Mouse (Mus musculus): ENCODE results near the gene Olfr1126.
"Not testable (repeated sequence)": the region's sequence is repeated elsewhere in the genome, so short reads cannot be mapped to it uniquely, and the experiment has no call there.

Olfr1126 gene

DNA sequence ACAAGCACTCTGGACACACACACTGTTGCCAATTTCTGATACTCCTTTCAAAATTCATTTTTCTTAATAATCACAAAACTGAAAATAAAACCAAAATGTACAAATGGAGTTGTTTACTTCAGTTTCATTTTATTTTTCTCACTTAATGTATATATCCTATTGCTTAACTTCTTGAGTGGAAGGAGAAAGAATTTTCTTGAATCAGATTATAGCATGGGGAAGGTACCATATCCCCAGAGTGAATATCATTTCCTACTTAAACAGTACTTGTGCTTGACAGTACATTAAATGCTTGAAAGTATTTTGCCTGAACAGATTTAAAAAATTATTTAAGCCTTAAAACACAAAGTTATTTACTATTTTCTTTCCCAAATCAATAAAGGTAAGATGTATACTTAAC, at the start of gene Olfr1126:
TSS of gene Olfr1126 (plus strand) at position 301 of the 400 bp plus-strand sequence.
- in situ Hi-C loops (cut with MboI; ENCODE audit: unreplicated experiment in 2 of 2) = no loop called here

DNA sequence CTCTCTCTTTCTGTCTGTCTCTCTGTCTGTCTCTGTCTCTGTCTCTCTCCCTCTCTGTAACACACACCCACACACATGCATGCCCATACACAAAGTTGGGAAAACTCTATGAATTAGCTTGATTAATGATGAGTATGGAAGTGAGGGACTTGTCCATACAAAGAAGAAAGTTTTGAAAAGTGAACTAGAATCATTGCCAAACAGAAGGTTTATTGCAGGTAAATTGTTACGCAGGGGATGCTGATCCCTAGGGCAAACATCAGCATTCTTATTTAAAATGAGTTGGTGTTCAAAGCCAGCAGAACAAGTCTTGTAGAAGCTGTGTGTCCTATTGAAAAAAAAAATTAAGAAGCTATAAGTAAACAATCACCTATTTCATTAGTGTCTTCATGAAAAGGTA, 37.4 kb upstream of the Olfr1126 start, which contains the start of gene Olfr1123:
TSS of gene Olfr1123 (plus strand) at position 301 of the 400 bp plus-strand sequence.
- in situ Hi-C loops (cut with MboI; ENCODE audit: unreplicated experiment in 2 of 2) = no loop called here

DNA sequence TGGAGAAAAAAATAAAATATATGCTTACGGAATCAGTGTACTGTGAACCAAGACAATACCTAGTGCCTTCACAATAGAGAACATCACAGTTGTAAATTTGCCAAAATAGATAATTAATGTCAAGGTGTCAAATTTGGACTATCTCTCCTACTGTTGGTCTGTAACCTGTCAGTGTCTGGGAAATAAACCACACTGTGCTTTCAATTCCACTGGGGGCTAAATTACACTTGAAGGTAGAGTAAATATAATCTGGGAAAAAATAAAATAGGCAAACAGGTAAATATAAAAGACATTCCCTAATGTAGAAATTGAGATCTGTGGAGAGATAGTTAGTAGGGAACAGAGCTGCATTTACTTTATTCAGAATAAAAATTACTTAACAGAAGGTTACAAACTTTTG, 23.8 kb upstream of the Olfr1126 start, which contains the start of gene Olfr1124:
TSS of gene Olfr1124 (plus strand) at position 301 of the 400 bp plus-strand sequence.
- in situ Hi-C loops (cut with MboI; ENCODE audit: unreplicated experiment in 2 of 2) = no loop called here

DNA sequence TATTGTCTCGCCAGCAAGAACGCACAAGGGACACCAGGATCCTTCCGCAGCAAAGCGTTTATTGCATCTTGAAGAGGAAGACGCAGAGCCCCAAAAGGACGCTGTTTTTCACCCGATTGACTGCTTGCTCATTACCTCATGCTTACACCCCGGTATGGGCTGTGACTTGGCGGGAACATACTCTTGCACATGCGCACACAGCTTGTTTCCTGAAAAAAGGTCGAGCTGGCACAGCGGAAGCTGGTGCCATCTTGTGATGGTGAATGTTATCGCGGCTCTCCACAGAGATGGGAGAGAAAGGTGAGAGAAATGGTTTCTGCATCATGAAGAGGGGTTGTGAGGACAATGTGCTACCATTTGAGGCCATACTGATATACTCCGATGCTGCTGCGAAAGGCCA, 16.0 kb upstream of the Olfr1126 start:
- in situ Hi-C loops (cut with MboI; ENCODE audit: unreplicated experiment in 2 of 2) = no loop called here

DNA sequence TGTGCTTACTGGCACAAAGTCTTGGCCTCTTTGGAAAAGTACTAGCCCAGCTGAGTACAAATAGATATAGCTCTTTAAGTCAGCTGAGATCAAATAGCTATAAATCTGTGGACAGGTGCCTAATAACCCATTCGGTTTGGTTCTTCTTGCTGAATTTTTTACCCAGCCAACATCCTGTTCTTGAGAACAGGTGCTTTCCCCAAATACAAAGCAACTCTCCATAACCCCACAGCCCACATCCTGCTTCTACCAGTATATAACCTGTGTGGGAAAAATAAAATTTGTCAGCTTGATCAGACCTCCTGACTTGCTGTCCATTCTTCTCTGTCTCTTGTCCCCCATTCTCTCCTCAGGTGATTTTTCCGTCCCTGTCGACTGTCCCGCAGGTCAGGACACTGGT, 8.0 kb downstream of the Olfr1126 start:
- in situ Hi-C loops (cut with MboI; ENCODE audit: unreplicated experiment in 2 of 2) = no loop called here

DNA sequence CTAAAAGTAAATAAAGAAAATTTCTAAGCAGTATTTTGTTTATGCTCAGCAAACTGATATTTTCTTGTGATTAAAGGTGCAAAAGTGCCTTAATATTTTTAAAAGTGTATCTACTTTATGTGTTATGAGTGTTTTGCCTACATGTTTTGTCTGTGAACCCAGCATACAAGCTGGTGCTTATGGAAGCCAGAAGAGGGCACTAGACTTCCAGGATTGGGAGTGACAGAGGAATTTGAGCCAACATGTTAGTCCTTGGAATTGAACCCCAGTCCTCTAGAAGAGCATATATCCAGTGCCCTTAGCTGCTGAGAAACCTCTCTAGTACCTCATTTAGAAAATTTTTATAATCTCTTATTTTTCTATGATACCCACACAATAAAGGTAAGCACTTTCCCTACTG, 26.4 kb downstream of the Olfr1126 start:
- in situ Hi-C loops (cut with MboI; ENCODE audit: unreplicated experiment in 2 of 2) = no loop called here

DNA sequence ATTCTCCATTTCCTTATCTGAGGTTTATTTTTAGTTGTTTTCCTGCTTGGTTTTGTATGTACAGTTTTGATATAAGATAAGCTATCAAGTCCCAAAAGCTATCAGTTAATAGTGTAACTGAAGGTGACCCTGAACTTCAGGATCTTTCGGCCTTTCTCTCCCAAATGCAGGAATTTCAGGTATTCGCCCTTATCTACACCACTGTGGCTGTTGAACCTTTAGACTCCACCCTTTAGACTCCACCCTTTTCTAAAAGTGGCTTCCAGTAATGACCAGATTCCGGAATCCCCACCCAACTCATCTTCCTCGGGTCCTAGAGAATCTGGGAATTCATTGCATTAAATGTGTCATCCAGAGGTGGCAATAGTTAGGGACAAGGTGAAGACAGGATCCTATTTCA, 27.4 kb downstream of the Olfr1126 start:
- in situ Hi-C loops (cut with MboI; ENCODE audit: unreplicated experiment in 2 of 2) = no loop called here

DNA sequence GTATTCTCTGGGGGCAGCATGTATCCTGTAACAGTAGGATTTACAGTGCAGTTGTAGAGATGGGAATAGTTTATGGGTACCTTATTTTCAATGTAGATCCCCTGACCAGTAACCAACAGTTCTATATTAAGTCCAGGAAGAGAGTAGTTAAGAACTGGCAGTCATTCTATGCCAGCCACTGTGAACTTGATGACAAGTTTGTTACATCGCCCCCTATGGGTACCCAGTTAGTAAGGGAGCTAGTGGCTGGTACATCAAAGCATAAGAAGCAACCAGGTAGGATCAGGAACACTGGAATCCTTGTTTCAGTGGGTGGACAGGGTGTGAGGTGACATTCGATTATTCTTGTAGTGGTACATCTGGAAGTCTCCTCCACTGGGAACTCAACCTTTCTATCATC, 28.5 kb downstream of the Olfr1126 start:
- in situ Hi-C loops (cut with MboI; ENCODE audit: unreplicated experiment in 2 of 2) = no loop called here

DNA sequence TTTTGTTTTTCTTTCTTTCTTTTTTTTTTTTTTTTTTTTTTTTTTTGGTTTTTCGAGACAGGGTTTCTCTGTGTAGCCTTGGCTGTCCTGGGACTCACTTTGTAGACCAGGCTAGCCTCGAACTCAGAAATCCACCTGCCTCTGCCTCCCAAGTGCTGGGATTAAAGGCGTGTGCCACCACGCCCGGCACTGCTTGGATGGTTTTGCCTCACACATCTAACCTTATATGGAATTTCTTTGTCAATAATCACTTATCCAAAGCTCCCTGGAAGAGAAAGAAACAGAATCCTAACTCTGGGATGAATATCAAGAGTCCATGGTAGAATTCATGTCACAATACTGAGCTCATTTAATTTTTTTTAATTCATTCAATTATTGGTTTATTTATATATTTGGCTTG, 43.2 kb downstream of the Olfr1126 start, which contains the start of gene Pramel7:
TSS of gene Pramel7 (minus strand) at position 101 of the 400 bp plus-strand sequence.
- in situ Hi-C loops (cut with MboI; ENCODE audit: unreplicated experiment in 2 of 2) = not testable (repeated sequence)

DNA sequence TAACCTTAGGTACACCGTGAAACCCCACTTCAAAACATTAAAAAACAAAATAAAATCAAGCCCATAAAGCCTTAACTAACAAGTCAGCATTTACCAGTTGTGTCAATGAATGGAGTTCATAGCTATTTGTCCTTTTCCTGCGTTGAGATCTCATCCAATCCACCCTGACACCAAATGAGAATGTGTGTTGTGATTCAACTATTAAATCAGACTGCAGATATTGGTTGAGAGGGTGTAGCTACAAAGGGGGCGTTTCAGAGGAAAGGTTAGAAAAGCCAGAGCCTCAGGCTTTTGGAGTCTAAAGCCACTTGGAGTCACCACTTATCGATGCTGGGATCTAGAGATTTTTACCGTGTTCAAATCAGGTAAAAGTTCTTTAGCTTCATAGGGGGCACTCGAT, 52.5 kb downstream of the Olfr1126 start, which contains the start of gene Pramel6:
TSS of gene Pramel6 (plus strand) at position 301 of the 400 bp plus-strand sequence.
- in situ Hi-C loops (cut with MboI; ENCODE audit: unreplicated experiment in 2 of 2) = no loop called here
